Mouse (Mus musculus) erythroblast, embryonic 14.5 days (primary cell): Measurements from ENCODE around the gene Peli2. TPM values are rescaled to one million over a fixed set of nuclear protein-coding genes. Genes with fewer than 3 reads are reported as not detected.
A peak's percentile ranks its signal among the peaks of the same experiment; 100 is the strongest.

ENCODE experiments used
- H3K27me3 ChIP-seq: 2 replicates; pipeline ENCODE4 v1.6.1; 2012; ENCODE audit warnings: inconsistent platforms; ENCODE audit not compliant: control insufficient read depth
- H3K36me3 ChIP-seq: 2 replicates; pipeline ENCODE4 v1.6.1; 2012; ENCODE audit warnings: mild to moderate bottlenecking, inconsistent platforms; ENCODE audit not compliant: control insufficient read depth
- H3K4me1 ChIP-seq: 2 replicates; pipeline ENCODE4 v1.6.1; 2012; ENCODE audit warnings: inconsistent platforms; ENCODE audit not compliant: control insufficient read depth
- H3K4me3 ChIP-seq: replicated peaks from 2 replicates; pipeline ENCODE3; 2012; ENCODE audit warnings: moderate library complexity, mild to moderate bottlenecking, inconsistent platforms
- H3K9me3 ChIP-seq: 2 replicates; pipeline ENCODE4 v1.6.1; 2012; ENCODE audit warnings: low read length, inconsistent platforms, mixed read lengths; ENCODE audit not compliant: control insufficient read depth
- GATA1 ChIP-seq: IDR thresholded peaks from 2 replicates; pipeline ENCODE4 v1.6.1; 2012; ENCODE audit warnings: low read length, inconsistent platforms, mixed read lengths
- TAL1 ChIP-seq: IDR thresholded peaks from 3 replicates; pipeline ENCODE4 v1.6.1; 2012; ENCODE audit warnings: low read length, inconsistent platforms, mixed read lengths
- polyA plus RNA-seq: library from polyadenylated mRNA; stranded (reverse); fragments of >175 nt; gene quantifications from 2 replicates; pipeline ENCODE4 v1.2.3, GENCODE M21; 2012

Peli2 gene
- polyA plus RNA-seq, 1 experiment = not detected

- Histone ChIP-seq H3K27me3 (no peaks in the 10 kb centered on the region), H3K4me3 (no peak overlapping the region), H3K4me1 (no peaks in the 10 kb centered on the region), H3K36me3 (no peaks in the 10 kb centered on the region), H3K9me3 (no peaks in the 10 kb centered on the region)
- no peak for TF ChIP-seq GATA1
- TF ChIP-seq TAL1 = no peak
Measured at GRCm38 (mm10) chr14:48091160-48091559, 29.5 kb upstream of the Peli2 start.

- Histone ChIP-seq H3K4me1 (no peaks in the 10 kb centered on the region), H3K36me3 (no peaks in the 10 kb centered on the region), H3K27me3 (no peaks in the 10 kb centered on the region), H3K4me3 (no peak overlapping the region), H3K9me3 (no peaks in the 10 kb centered on the region)
- TF ChIP-seq TAL1 = no peak
- TF ChIP-seq GATA1 = no peak
Measured at GRCm38 (mm10) chr14:48098253-48098652, 22.4 kb upstream of the Peli2 start.

- TF ChIP-seq GATA1 = no peak
- TF ChIP-seq TAL1 = no peak
- Histone ChIP-seq H3K4me1 (no peaks in the 10 kb centered on the region), H3K9me3 (no peaks in the 10 kb centered on the region), H3K27me3 (no peaks in the 10 kb centered on the region), H3K4me3 (no peak overlapping the region), H3K36me3 (no peaks in the 10 kb centered on the region)
Measured at GRCm38 (mm10) chr14:48099354-48099753, 21.3 kb upstream of the Peli2 start.

- no peaks in the 10 kb centered on the region for H3K4me1 ChIP-seq
- H3K4me3 ChIP-seq = no peak overlapping the region
- H3K36me3 ChIP-seq = no peaks in the 10 kb centered on the region
- peaks cover under 1% of the 10 kb centered on the region for H3K9me3 ChIP-seq
- no peak for TF ChIP-seq TAL1
- TF ChIP-seq GATA1 = no peak
- H3K27me3 ChIP-seq = no peaks in the 10 kb centered on the region
Measured at GRCm38 (mm10) chr14:48106453-48106852, 14.2 kb upstream of the Peli2 start.

- H3K36me3 ChIP-seq = no peaks in the 10 kb centered on the region
- no peak overlapping the region for H3K4me3 ChIP-seq
- H3K4me1 ChIP-seq = no peaks in the 10 kb centered on the region
- H3K9me3 ChIP-seq = no peaks in the 10 kb centered on the region
- peaks cover 48% of the 10 kb centered on the region for H3K27me3 ChIP-seq
- no peak for TF ChIP-seq GATA1
Measured at GRCm38 (mm10) chr14:48117986-48118385, 2.6 kb upstream of the Peli2 start.

- H3K36me3 ChIP-seq = no peaks in the 10 kb centered on the region
- H3K4me3 ChIP-seq = no peak overlapping the region
- no peaks in the 10 kb centered on the region for H3K4me1 ChIP-seq
- H3K9me3 ChIP-seq = no peaks in the 10 kb centered on the region
- H3K27me3 ChIP-seq = peaks cover 52% of the 10 kb centered on the region
- TF ChIP-seq GATA1 (no peak), TAL1 (no peak)
Measured at GRCm38 (mm10) chr14:48119012-48119647, 1.5 kb upstream of the Peli2 start.

GRCm38 (mm10) chr14:48119648-48120270 lies 864 bp upstream of the Peli2 start:
- Histone ChIP-seq H3K4me1 (no peaks in the 10 kb centered on the region), H3K36me3 (no peaks in the 10 kb centered on the region), H3K9me3 (no peaks in the 10 kb centered on the region), H3K27me3 (peaks cover 52% of the 10 kb centered on the region), H3K4me3 (no peak overlapping the region)
- TF ChIP-seq GATA1 (no peak), TAL1 (no peak)

- Histone ChIP-seq H3K9me3 (no peaks in the 10 kb centered on the region), H3K4me3 (peak overlapping the region; percentile 40), H3K36me3 (no peaks in the 10 kb centered on the region), H3K27me3 (peaks cover 52% of the 10 kb centered on the region), H3K4me1 (no peaks in the 10 kb centered on the region)
- TF ChIP-seq TAL1 = no peak
- no peak for TF ChIP-seq GATA1
Measured at GRCm38 (mm10) chr14:48120443-48120751, 226 bp upstream of the Peli2 start.

GRCm38 (mm10) chr14:48121529-48122517 lies 1.2 kb downstream of the Peli2 start:
- no peak for TF ChIP-seq GATA1
- no peak for TF ChIP-seq TAL1
- Histone ChIP-seq H3K27me3 (peaks cover 52% of the 10 kb centered on the region), H3K36me3 (no peaks in the 10 kb centered on the region), H3K4me3 (peak overlapping the region; percentile 56), H3K4me1 (no peaks in the 10 kb centered on the region), H3K9me3 (no peaks in the 10 kb centered on the region)

GRCm38 (mm10) chr14:48124011-48124410 lies 3.4 kb downstream of the Peli2 start:
- no peaks in the 10 kb centered on the region for H3K36me3 ChIP-seq
- no peaks in the 10 kb centered on the region for H3K9me3 ChIP-seq
- H3K27me3 ChIP-seq = peaks cover 44% of the 10 kb centered on the region
- no peak overlapping the region for H3K4me3 ChIP-seq
- no peak for TF ChIP-seq GATA1
- no peak for TF ChIP-seq TAL1
- H3K4me1 ChIP-seq = no peaks in the 10 kb centered on the region
